Mouse (Mus musculus): ENCODE measurements around the gene Car10. TPM values are rescaled to one million over a fixed set of nuclear protein-coding genes. Genes with fewer than 3 reads are reported as not detected.

The Car10 gene
- polyA plus RNA-seq, 1 experiment from 2014 or later = 60.5 TPM

DNA sequence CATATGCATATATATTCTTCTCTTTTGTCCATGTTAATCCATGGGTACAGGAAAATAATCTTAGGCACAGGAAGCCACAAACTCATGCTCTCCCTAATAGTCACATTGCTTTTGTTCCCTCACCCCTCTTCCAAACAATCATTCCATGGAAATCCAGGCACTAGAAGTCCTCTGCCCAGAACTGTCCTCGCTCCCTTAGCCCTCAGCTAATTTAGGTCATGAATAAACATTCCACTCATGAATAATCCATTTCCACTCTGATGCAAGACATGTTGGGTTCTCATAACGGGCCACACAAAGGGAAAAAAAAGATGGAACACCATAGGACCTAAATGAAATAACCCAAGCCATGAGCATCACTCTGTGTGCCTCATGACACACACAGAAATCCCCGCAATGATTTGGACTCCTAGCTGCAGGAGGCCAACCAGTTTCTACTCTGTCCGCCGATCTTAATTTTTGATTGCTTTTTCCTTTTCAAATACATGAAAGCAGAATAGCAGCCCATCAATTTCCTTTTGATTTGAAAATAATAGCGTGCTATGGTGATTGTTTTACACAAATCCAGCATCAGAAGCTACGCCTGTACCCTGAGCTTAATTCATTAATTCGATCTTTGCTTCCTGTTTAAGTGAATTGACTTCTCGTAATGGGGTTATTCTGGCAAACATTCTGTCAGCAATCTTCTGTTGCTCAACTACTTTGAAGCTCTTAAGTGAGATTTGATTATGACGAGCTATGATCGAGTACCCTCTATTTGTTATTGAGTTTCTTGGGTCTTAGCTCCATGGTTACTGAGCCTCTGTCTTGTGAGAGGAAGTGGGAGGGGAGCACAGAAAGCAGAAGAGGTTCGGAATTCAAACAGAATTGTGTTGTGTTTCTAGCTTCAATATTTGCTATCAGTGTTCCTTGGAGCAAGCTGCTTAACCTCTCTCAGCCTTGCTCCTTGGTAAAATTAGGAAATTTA, 350.7 kb downstream of the Car10 start:
- no peak overlapping the region for H3K9ac ChIP-seq (ENCODE audit: low read depth, low read length)
- no peaks in the 10 kb centered on the region for H3K27me3 ChIP-seq (replicated peaks; ENCODE audit: control insufficient read depth, insufficient read depth, low read length)
- H3K27ac ChIP-seq (ENCODE audit: low read depth, low read length) = no peak overlapping the region
- H3K36me3 ChIP-seq (ENCODE audit: control insufficient read depth, insufficient read depth, low read length) = no peaks in the 10 kb centered on the region
- H3K4me3 ChIP-seq (ENCODE audit: low read length) = no peak overlapping the region
- no peak for ATAC-seq
- no peaks in the 10 kb centered on the region for H3K9me3 ChIP-seq (ENCODE audit: control insufficient read depth, low read length)
- H3K4me2 ChIP-seq (ENCODE audit: low read length) = no peak overlapping the region
- 67% methylated on average over 12 of the region's 12 CpGs for WGBS
- H3K4me1 ChIP-seq (ENCODE audit: control insufficient read depth, insufficient read depth, low read depth, low read length) = no peaks in the 10 kb centered on the region

GRCm38 (mm10) chr11:93450535-93450934, 352.7 kb downstream of the Car10 start:
- H3K4me1 ChIP-seq (ENCODE audit: control insufficient read depth, insufficient read depth, low read depth, low read length) = no peaks in the 10 kb centered on the region
- no peak overlapping the region for H3K9ac ChIP-seq (ENCODE audit: low read depth, low read length)
- H3K4me3 ChIP-seq (ENCODE audit: low read length) = no peak overlapping the region
- H3K4me2 ChIP-seq (ENCODE audit: low read length) = no peak overlapping the region
- H3K9me3 ChIP-seq (ENCODE audit: control insufficient read depth, low read length) = no peaks in the 10 kb centered on the region
- 0 out of 2 replicates have a peak, but pooled peaks have one; percentile 37 for ATAC-seq
- H3K36me3 ChIP-seq (ENCODE audit: control insufficient read depth, insufficient read depth, low read length) = no peaks in the 10 kb centered on the region
- H3K27ac ChIP-seq (ENCODE audit: low read depth, low read length) = no peak overlapping the region
- WGBS = 66% methylated on average over 7 of the region's 7 CpGs
- no peaks in the 10 kb centered on the region for H3K27me3 ChIP-seq (replicated peaks; ENCODE audit: control insufficient read depth, insufficient read depth, low read length)

DNA sequence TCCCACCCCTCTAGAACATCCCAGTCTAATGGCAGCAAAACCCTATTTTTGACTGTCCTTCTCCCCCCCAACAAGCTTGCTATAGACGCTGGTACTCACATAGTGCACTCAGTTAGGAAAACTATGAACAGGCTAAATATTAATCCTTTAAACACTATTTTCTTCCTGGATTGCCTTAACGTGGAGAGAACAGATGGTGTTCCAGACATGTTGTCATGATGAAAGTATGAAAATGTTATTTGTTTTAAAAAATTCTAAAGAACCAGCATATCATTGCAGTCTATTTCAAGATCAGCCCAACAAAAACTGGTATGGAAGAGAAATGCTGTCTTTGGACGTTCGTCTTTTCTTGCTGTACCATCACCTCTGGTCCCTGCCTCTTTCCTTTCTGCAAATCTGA, 368.4 kb downstream of the Car10 start:
- Histone ChIP-seq H3K9ac (ENCODE audit: low read depth, low read length) (no peak overlapping the region), H3K36me3 (ENCODE audit: control insufficient read depth, insufficient read depth, low read length) (no peaks in the 10 kb centered on the region), H3K9me3 (ENCODE audit: control insufficient read depth, low read length) (no peaks in the 10 kb centered on the region), H3K27me3 (replicated peaks; ENCODE audit: control insufficient read depth, insufficient read depth, low read length) (no peaks in the 10 kb centered on the region), H3K27ac (ENCODE audit: low read depth, low read length) (no peak overlapping the region), H3K4me2 (ENCODE audit: low read length) (no peak overlapping the region), H3K4me1 (ENCODE audit: control insufficient read depth, insufficient read depth, low read depth, low read length) (peaks cover 4% of the 10 kb centered on the region), H3K4me3 (ENCODE audit: low read length) (no peak overlapping the region)
- ATAC-seq = no peak
- 77% methylated on average over 4 of the region's 4 CpGs for WGBS

- Histone ChIP-seq H3K9me3 (ENCODE audit: control insufficient read depth, low read length) (no peaks in the 10 kb centered on the region), H3K4me1 (ENCODE audit: control insufficient read depth, insufficient read depth, low read depth, low read length) (peaks cover 4% of the 10 kb centered on the region), H3K9ac (ENCODE audit: low read depth, low read length) (no peak overlapping the region), H3K27me3 (replicated peaks; ENCODE audit: control insufficient read depth, insufficient read depth, low read length) (no peaks in the 10 kb centered on the region), H3K4me3 (ENCODE audit: low read length) (no peak overlapping the region), H3K27ac (ENCODE audit: low read depth, low read length) (no peak overlapping the region), H3K36me3 (ENCODE audit: control insufficient read depth, insufficient read depth, low read length) (no peaks in the 10 kb centered on the region), H3K4me2 (ENCODE audit: low read length) (no peak overlapping the region)
- ATAC-seq = no peak
- WGBS = 93% methylated on average over 3 of the region's 3 CpGs
Observed at GRCm38 (mm10) chr11:93467711-93468110, 369.9 kb downstream of the Car10 start.

DNA sequence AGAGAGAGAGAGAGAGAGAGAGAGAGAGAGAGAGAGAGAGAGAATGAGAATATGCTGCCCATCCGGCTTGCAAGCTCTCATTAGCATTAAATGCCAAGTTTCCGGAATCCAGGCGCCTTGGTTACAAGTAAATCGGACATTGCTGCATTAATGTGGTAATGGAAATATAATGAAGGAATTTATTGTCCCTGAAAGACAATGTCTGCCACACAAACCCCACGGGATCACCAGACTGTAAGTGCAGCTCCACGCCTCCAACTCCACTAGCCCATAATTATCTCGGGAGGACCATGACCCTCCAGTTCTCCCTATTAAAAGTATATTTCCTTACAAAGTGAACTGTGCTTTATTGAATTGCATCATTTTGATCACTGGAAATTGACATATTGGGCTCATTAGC, 372.9 kb downstream of the Car10 start:
- Histone ChIP-seq H3K4me3 (ENCODE audit: low read length) (no peak overlapping the region), H3K9me3 (ENCODE audit: control insufficient read depth, low read length) (no peaks in the 10 kb centered on the region), H3K4me1 (ENCODE audit: control insufficient read depth, insufficient read depth, low read depth, low read length) (peaks cover 4% of the 10 kb centered on the region), H3K36me3 (ENCODE audit: control insufficient read depth, insufficient read depth, low read length) (no peaks in the 10 kb centered on the region), H3K9ac (ENCODE audit: low read depth, low read length) (no peak overlapping the region), H3K27me3 (replicated peaks; ENCODE audit: control insufficient read depth, insufficient read depth, low read length) (no peaks in the 10 kb centered on the region), H3K4me2 (ENCODE audit: low read length) (peak overlapping the region; percentile 20), H3K27ac (ENCODE audit: low read depth, low read length) (no peak overlapping the region)
- WGBS = 22% methylated on average over 7 of the region's 7 CpGs
- no peak for ATAC-seq

- Histone ChIP-seq H3K36me3 (ENCODE audit: control insufficient read depth, insufficient read depth, low read length) (no peaks in the 10 kb centered on the region), H3K4me3 (ENCODE audit: low read length) (no peak overlapping the region), H3K4me1 (ENCODE audit: control insufficient read depth, insufficient read depth, low read depth, low read length) (peaks cover 4% of the 10 kb centered on the region), H3K4me2 (ENCODE audit: low read length) (peak overlapping the region; percentile 39), H3K27ac (ENCODE audit: low read depth, low read length) (peak overlapping the region; percentile 61; the same call in 1 of the 2 replicates), H3K27me3 (replicated peaks; ENCODE audit: control insufficient read depth, insufficient read depth, low read length) (no peaks in the 10 kb centered on the region), H3K9me3 (ENCODE audit: control insufficient read depth, low read length) (no peaks in the 10 kb centered on the region), H3K9ac (ENCODE audit: low read depth, low read length) (peak overlapping the region; percentile 17; the same call in 1 of the 2 replicates)
- ATAC-seq = peak; percentile 90
- WGBS = 18% methylated on average over 10 of the region's 10 CpGs
Observed at GRCm38 (mm10) chr11:93471573-93472179, 373.8 kb downstream of the Car10 start.

- no peak overlapping the region for H3K9ac ChIP-seq (ENCODE audit: low read depth, low read length)
- H3K4me2 ChIP-seq (ENCODE audit: low read length) = no peak overlapping the region
- ATAC-seq = no peak
- H3K4me3 ChIP-seq (ENCODE audit: low read length) = no peak overlapping the region
- H3K4me1 ChIP-seq (ENCODE audit: control insufficient read depth, insufficient read depth, low read depth, low read length) = no peaks in the 10 kb centered on the region
- H3K36me3 ChIP-seq (ENCODE audit: control insufficient read depth, insufficient read depth, low read length) = no peaks in the 10 kb centered on the region
- 78% methylated on average over 4 of the region's 4 CpGs for WGBS
- H3K9me3 ChIP-seq (ENCODE audit: control insufficient read depth, low read length) = no peaks in the 10 kb centered on the region
- no peaks in the 10 kb centered on the region for H3K27me3 ChIP-seq (replicated peaks; ENCODE audit: control insufficient read depth, insufficient read depth, low read length)
- no peak overlapping the region for H3K27ac ChIP-seq (ENCODE audit: low read depth, low read length)
Observed at GRCm38 (mm10) chr11:93484661-93485060, 386.8 kb downstream of the Car10 start.

GRCm38 (mm10) chr11:93487021-93487420, 389.2 kb downstream of the Car10 start:
- 84% methylated on average over 1 of the region's 1 CpGs for WGBS
- H3K9ac ChIP-seq (ENCODE audit: low read depth, low read length) = no peak overlapping the region
- H3K4me1 ChIP-seq (ENCODE audit: control insufficient read depth, insufficient read depth, low read depth, low read length) = no peaks in the 10 kb centered on the region
- no peak overlapping the region for H3K4me2 ChIP-seq (ENCODE audit: low read length)
- no peaks in the 10 kb centered on the region for H3K9me3 ChIP-seq (ENCODE audit: control insufficient read depth, low read length)
- H3K27ac ChIP-seq (ENCODE audit: low read depth, low read length) = no peak overlapping the region
- no peaks in the 10 kb centered on the region for H3K27me3 ChIP-seq (replicated peaks; ENCODE audit: control insufficient read depth, insufficient read depth, low read length)
- ATAC-seq = no peak
- no peak overlapping the region for H3K4me3 ChIP-seq (ENCODE audit: low read length)
- no peaks in the 10 kb centered on the region for H3K36me3 ChIP-seq (ENCODE audit: control insufficient read depth, insufficient read depth, low read length)

- no peak overlapping the region for H3K4me3 ChIP-seq (ENCODE audit: low read length)
- no peak overlapping the region for H3K4me2 ChIP-seq (ENCODE audit: low read length)
- WGBS = 46% methylated on average over 3 of the region's 3 CpGs
- no peaks in the 10 kb centered on the region for H3K27me3 ChIP-seq (replicated peaks; ENCODE audit: control insufficient read depth, insufficient read depth, low read length)
- H3K27ac ChIP-seq (ENCODE audit: low read depth, low read length) = no peak overlapping the region
- ATAC-seq = no peak
- H3K36me3 ChIP-seq (ENCODE audit: control insufficient read depth, insufficient read depth, low read length) = no peaks in the 10 kb centered on the region
- H3K9me3 ChIP-seq (ENCODE audit: control insufficient read depth, low read length) = no peaks in the 10 kb centered on the region
- H3K9ac ChIP-seq (ENCODE audit: low read depth, low read length) = no peak overlapping the region
- no peaks in the 10 kb centered on the region for H3K4me1 ChIP-seq (ENCODE audit: control insufficient read depth, insufficient read depth, low read depth, low read length)
Observed at GRCm38 (mm10) chr11:93487913-93488604, 390.2 kb downstream of the Car10 start.

Data from hindbrain, embryonic 16.5 days (tissue).